8 mouse cellular contexts compared by ENCODE assay signal in genomic region chr6:113623941-113624751, GRCm38 (mm10). TPM values are rescaled to one million over a fixed set of nuclear protein-coding genes. Genes with fewer than 3 reads are reported as not detected.
DNase-seq lines count a peak whose midpoint lies in the region; ATAC-seq and TF ChIP-seq lines count a peak whose summit lies in the region.

Gene Vhl (plus strand): TSS chr6:113623959.

- peak; percentile 83 for TF ChIP-seq POLR2A in CH12.LX (IDR thresholded peaks at IDR 0.05; ENCODE audit: low read depth, low read length)

- dilution Hi-C loops in CH12.LX (cut with MboI; ENCODE audit: extremely low pct_ligation_motif_present, extremely low pct_unique_long_range_greater_than_20kb, low sequenced_read_pairs) = no loop called here

- H3K27ac ChIP-seq in CH12.LX (ENCODE audit: insufficient read depth, low read depth) = peak within 1 kb of the TSS; percentile 79
- peak within 1 kb of the TSS; percentile 81 for H3K27ac ChIP-seq in forebrain, embryonic 13.5 days
- H3K27ac ChIP-seq in heart, postnatal 0 days (ENCODE audit: low read depth) = peak within 1 kb of the TSS; percentile 93
- peak within 1 kb of the TSS; percentile 91 for H3K27ac ChIP-seq in neural tube, embryonic 15.5 days (replicated peaks)

- WGBS in forebrain, embryonic 13.5 days = under 1% methylated on average over 63 of the region's 76 CpGs
- under 1% methylated on average over 53 of the region's 76 CpGs for WGBS in heart, postnatal 0 days
- under 1% methylated on average over 75 of the region's 76 CpGs for WGBS in neural tube, embryonic 15.5 days

- peaks cover 12 to 26% of the 10 kb centered on the region in 2 experiments for H3K36me3 ChIP-seq in CH12.LX (replicated peaks in 1 of 2; ENCODE audit: control insufficient read depth in 1 of 2, insufficient read depth in 1 of 2, low read length in 1 of 2)
- peaks cover 21% of the 10 kb centered on the region for H3K36me3 ChIP-seq in forebrain, embryonic 13.5 days (ENCODE audit: poor library complexity, severe bottlenecking)
- H3K36me3 ChIP-seq in heart, postnatal 0 days (replicated peaks; ENCODE audit: control insufficient read depth, insufficient read depth, low read length) = peaks cover 10% of the 10 kb centered on the region
- H3K36me3 ChIP-seq in neural tube, embryonic 15.5 days = peaks cover 12% of the 10 kb centered on the region

- no peak for TF ChIP-seq CTCF in CH12.LX (conservative IDR thresholded peaks at IDR 0.05 in 1 of 2, IDR thresholded peaks at IDR 0.05 in 1 of 2; ENCODE audit: low read depth in 2 of 2, low read length in 2 of 2)
- TF ChIP-seq CTCF in heart, postnatal 0 days (IDR thresholded peaks at IDR 0.05; ENCODE audit: low read depth) = no peak; the same call in 1 of the 2 replicates

- H3K4me1 ChIP-seq in CH12.LX (ENCODE audit: control insufficient read depth in 1 of 2, insufficient read depth in 2 of 2) = peaks cover 12 to 31% of the 10 kb centered on the region in 2 experiments
- peaks cover 19% of the 10 kb centered on the region for H3K4me1 ChIP-seq in forebrain, embryonic 13.5 days
- H3K4me1 ChIP-seq in heart, postnatal 0 days (ENCODE audit: control insufficient read depth, insufficient read depth) = peaks cover 12% of the 10 kb centered on the region
- H3K4me1 ChIP-seq in neural tube, embryonic 15.5 days = peaks cover 14% of the 10 kb centered on the region

- no peak for TF ChIP-seq EP300 in CH12.LX (IDR thresholded peaks at IDR 0.05; ENCODE audit: low read length)
- no peak for TF ChIP-seq EP300 in heart, postnatal 0 days (IDR thresholded peaks at IDR 0.05; ENCODE audit: low read depth)

- in situ Hi-C loops in CH12.LX (cut with MboI; ENCODE audit: low pct_ligation_motif_present, low pct_unique_long_range_greater_than_20kb, low sequenced_read_pairs) = no loop called here

- no peaks in the 10 kb centered on the region for H3K27me3 ChIP-seq in CH12.LX (replicated peaks)
- H3K27me3 ChIP-seq in forebrain, embryonic 13.5 days = no peaks in the 10 kb centered on the region
- H3K27me3 ChIP-seq in heart, postnatal 0 days (ENCODE audit: control insufficient read depth, insufficient read depth, low read length) = no peaks in the 10 kb centered on the region
- no peaks in the 10 kb centered on the region for H3K27me3 ChIP-seq in neural tube, embryonic 15.5 days (replicated peaks)

- peak; percentile 81; the same call in 1 of the 2 replicates for ATAC-seq in cerebellum, adult (ENCODE audit: insufficient number of reproducible peaks, low FRiP score, low TSS enrichment)
- peak; percentile 85 for ATAC-seq in forebrain, embryonic 13.5 days
- ATAC-seq in heart, postnatal 0 days (ENCODE audit: insufficient read depth, low read depth) = peak; percentile 88
- peak; percentile 89 for ATAC-seq in neural tube, embryonic 15.5 days (ENCODE audit: low FRiP score)

- peak within 1 kb of the TSS; percentile 87 for H3K4me2 ChIP-seq in CH12.LX (ENCODE audit: insufficient read depth, low read depth, poor library complexity, severe bottlenecking)
- H3K4me2 ChIP-seq in forebrain, embryonic 13.5 days = peak within 1 kb of the TSS; percentile 84
- peak within 1 kb of the TSS; percentile 93 for H3K4me2 ChIP-seq in heart, postnatal 0 days (ENCODE audit: low read depth, low read length)
- peak within 1 kb of the TSS; percentile 71 for H3K4me2 ChIP-seq in neural tube, embryonic 15.5 days

- peak within 1 kb of the TSS; percentile 80 for H3K9ac ChIP-seq in CH12.LX (ENCODE audit: insufficient read depth, low read depth)
- peak within 1 kb of the TSS; percentile 82 for H3K9ac ChIP-seq in forebrain, embryonic 13.5 days
- H3K9ac ChIP-seq in heart, postnatal 0 days (replicated peaks; ENCODE audit: low read depth, low read length) = peak within 1 kb of the TSS; percentile 73
- H3K9ac ChIP-seq in neural tube, embryonic 15.5 days (replicated peaks) = peak within 1 kb of the TSS; percentile 84

- H3K4me3 ChIP-seq in CH12.LX (replicated peaks in 1 of 3; ENCODE audit: low read depth in 2 of 3, low read length in 2 of 3, poor library complexity in 1 of 3) = peak within 1 kb of the TSS; percentile 75 to 83 (median 79)
- peak within 1 kb of the TSS; percentile 79 for H3K4me3 ChIP-seq in forebrain, embryonic 13.5 days
- peak within 1 kb of the TSS; percentile 83 for H3K4me3 ChIP-seq in heart, postnatal 0 days (ENCODE audit: low read depth, low read length)
- H3K4me3 ChIP-seq in neural tube, embryonic 15.5 days (replicated peaks) = peak within 1 kb of the TSS; percentile 79

- peaks cover 17% of the 10 kb centered on the region for H3K79me2 ChIP-seq in CH12.LX (replicated peaks; ENCODE audit: control insufficient read depth, extremely low read depth, insufficient read depth, poor library complexity, severe bottlenecking)

- TF ChIP-seq RAD21 in CH12.LX (IDR thresholded peaks at IDR 0.05; ENCODE audit: low read depth, low read length) = no peak

- H3K9me3 ChIP-seq in CH12.LX (replicated peaks; ENCODE audit: low read length) = no peaks in the 10 kb centered on the region
- H3K9me3 ChIP-seq in forebrain, embryonic 13.5 days (replicated peaks) = 0 out of 2 replicates have a peak, but pooled peaks cover 3% of the 10 kb centered on the region
- no peaks in the 10 kb centered on the region for H3K9me3 ChIP-seq in heart, postnatal 0 days (replicated peaks; ENCODE audit: control insufficient read depth, low read length)
- no peaks in the 10 kb centered on the region for H3K9me3 ChIP-seq in neural tube, embryonic 15.5 days (replicated peaks)

- DNase-seq in CH12.LX (ENCODE audit: extremely low read depth) = peak; percentile 75
- DNase-seq in heart, postnatal 0 days (ENCODE audit: low spot score) = peak; percentile 77
- DNase-seq in kidney, postnatal 4 days = peak; percentile 91 to 95
- DNase-seq in lung, adult 18-20 months = peak; percentile 90 to 93
- DNase-seq in testis, postnatal 14 days (ENCODE audit: low spot score) = peak; percentile 91

TF ChIP-seq in CH12.LX, 34 proteins besides CTCF, POLR2A, EP300 and RAD21 (continues in another document):
- no peak for TF ChIP-seq MAZ (IDR thresholded peaks at IDR 0.05; ENCODE audit: low read depth, low read length)
- peak; percentile 65; the same call in 1 of the 2 replicates for TF ChIP-seq UBTF (IDR thresholded peaks at IDR 0.05; ENCODE audit: low read depth, low read length)
- no peak for TF ChIP-seq USF1 (IDR thresholded peaks at IDR 0.05; ENCODE audit: low read depth, low read length)
- peak; percentile 52; the same call in 1 of the 2 replicates for TF ChIP-seq SIN3A (IDR thresholded peaks at IDR 0.05; ENCODE audit: low read length)
- no peak; the same call in 1 of the 2 replicates for TF ChIP-seq CHD2 (IDR thresholded peaks at IDR 0.05; ENCODE audit: low read length)
- no peak for TF ChIP-seq JUN (IDR thresholded peaks at IDR 0.05; ENCODE audit: insufficient read depth, low read depth, low read length)
- TF ChIP-seq E2F4 (IDR thresholded peaks at IDR 0.05; ENCODE audit: insufficient replicate concordance, low read depth, low read length) = no peak
- peak; percentile 78 for TF ChIP-seq NELFE (IDR thresholded peaks at IDR 0.05; ENCODE audit: low read depth, low read length)
- no peak for TF ChIP-seq GABPA (IDR thresholded peaks at IDR 0.05; ENCODE audit: insufficient replicate concordance, low read depth, low read length)
- no peak for TF ChIP-seq JUND (conservative IDR thresholded peaks at IDR 0.05; ENCODE audit: low read depth, low read length)
- TF ChIP-seq HCFC1 (IDR thresholded peaks at IDR 0.05; ENCODE audit: low read depth, low read length) = peak; percentile 39; the same call in 1 of the 2 replicates
- TF ChIP-seq ZKSCAN1 (IDR thresholded peaks at IDR 0.05; ENCODE audit: borderline replicate concordance, low read depth, low read length) = no peak
- TF ChIP-seq MAFK (IDR thresholded peaks at IDR 0.05; ENCODE audit: insufficient replicate concordance, low read length) = no peak
- TF ChIP-seq IRF4 (IDR thresholded peaks at IDR 0.05; ENCODE audit: low read depth, low read length) = no peak
- no peak for TF ChIP-seq ZC3H11A (IDR thresholded peaks at IDR 0.05; ENCODE audit: low read depth, low read length)
- no peak for TF ChIP-seq POLR2AphosphoS2 (IDR thresholded peaks at IDR 0.05; ENCODE audit: low read depth, low read length)
- TF ChIP-seq ETS1 (conservative IDR thresholded peaks at IDR 0.05; ENCODE audit: low read depth, low read length) = no peak
- 0 out of 2 replicates have a peak, but pooled peaks have one; percentile 75 for TF ChIP-seq CHD1 (IDR thresholded peaks at IDR 0.05; ENCODE audit: low read depth, low read length)
- no peak for TF ChIP-seq RCOR1 (conservative IDR thresholded peaks at IDR 0.05; ENCODE audit: low read depth, low read length)
- no peak for TF ChIP-seq USF2 (conservative IDR thresholded peaks at IDR 0.05; ENCODE audit: low read depth, low read length)
- no peak for TF ChIP-seq KAT2A (IDR thresholded peaks at IDR 0.05; ENCODE audit: insufficient replicate concordance, low read length)
- peak; percentile 8; the same call in 1 of the 2 replicates for TF ChIP-seq BHLHE40 (IDR thresholded peaks at IDR 0.05; ENCODE audit: low read depth, low read length)
- TF ChIP-seq MAX (IDR thresholded peaks at IDR 0.05; ENCODE audit: low read length) = peak; percentile 51; the same call in 1 of the 2 replicates
- peak; percentile 68 for TF ChIP-seq NRF1 (IDR thresholded peaks at IDR 0.05; ENCODE audit: low read depth, low read length)
- 0 out of 2 replicates have a peak, but pooled peaks have one; percentile 24 for TF ChIP-seq ZMIZ1 (IDR thresholded peaks at IDR 0.05; ENCODE audit: low read depth, low read length)
- TF ChIP-seq PAX5 (IDR thresholded peaks at IDR 0.05; ENCODE audit: low read length) = no peak
- peak; percentile 78; the same call in 1 of the 2 replicates for TF ChIP-seq MXI1 (IDR thresholded peaks at IDR 0.05; ENCODE audit: low read depth, low read length)
- TF ChIP-seq MEF2A (IDR thresholded peaks at IDR 0.05; ENCODE audit: borderline replicate concordance, low read depth, low read length) = no peak; the same call in 1 of the 2 replicates
- no peak for TF ChIP-seq ZNF384 (IDR thresholded peaks at IDR 0.05; ENCODE audit: low read depth, low read length)
- no peak for TF ChIP-seq SMC3 (IDR thresholded peaks at IDR 0.05; ENCODE audit: low read depth, low read length)
- no peak for TF ChIP-seq TCF12 (IDR thresholded peaks at IDR 0.05; ENCODE audit: low read depth, low read length)

RNA-seq across cellular contexts. Expression of gene Vhl, which starts in this region (rescaled TPM):
- 14.2 and 17.6 TPM in 2 replicates for total RNA-seq in CH12.LX (2012; rRNA removed)
- total RNA-seq in CH12.LX (2014; rRNA removed) = 32.6 and 36.6 TPM in 2 replicates
- 19.2 and 23.1 TPM in 2 replicates for polyA plus RNA-seq in CH12.LX (2012; ENCODE audit: insufficient read length, low read depth)
- polyA plus RNA-seq in forebrain, embryonic 13.5 days (2015; fragmentation: Nextera tagmentation; extraction: Ambion mirVana) = 57.3 and 63.9 TPM in 2 replicates
- total RNA-seq in heart, postnatal 0 days (2014; rRNA removed; ENCODE audit: low replicate concordance) = 23.5 and 24.3 TPM in 2 replicates
- 17.2 and 18.0 TPM in 2 replicates for polyA plus RNA-seq in heart, postnatal 0 days (2015; fragmentation: Nextera tagmentation; extraction: Ambion mirVana)
- polyA plus RNA-seq in neural tube, embryonic 15.5 days (2015; fragmentation: Nextera tagmentation; extraction: Ambion mirVana) = 68.1 and 75.8 TPM in 2 replicates

Comparison
In these comparisons a context has a peak if more than half of its experiments do, and no peak if none do; other contexts are left out.
1. Peak in every context shown above with its lines: DNase-seq, ATAC-seq, H3K4me3 ChIP-seq and H3K27ac ChIP-seq.